Mouse (Mus musculus) kidney, postnatal 0 days (tissue): ENCODE data around the gene Clstn1. TPM values are rescaled to one million over a fixed set of nuclear protein-coding genes. Genes with fewer than 3 reads are reported as not detected.

ENCODE experiments used
- ATAC-seq: fragments of 200-750 bp; cut with Nextera tagmentation; replicated peaks from 2 replicates; pipeline ENCODE4 v1.8.0; 2017; ENCODE audit warnings: low read depth, moderate number of reproducible peaks, moderate TSS enrichment, moderate library complexity; ENCODE audit not compliant: low FRiP score
- DNase-seq: peaks from one replicate; pipeline ENCODE4 v3.0.0-alpha.2; 2016; ENCODE audit warnings: low spot score
- H3K27ac ChIP-seq: fragments of 300-500 bp; sonication (generic); 2 replicates; pipeline ENCODE4 v1.5.1; 2014; ENCODE audit warnings: mild to moderate bottlenecking
- H3K27me3 ChIP-seq: fragments of 300-500 bp; sonication (generic); 2 replicates; pipeline ENCODE4 v1.6.1; 2014; ENCODE audit warnings: low read length, mixed read lengths; ENCODE audit not compliant: insufficient read depth
- H3K36me3 ChIP-seq: fragments of 300-500 bp; sonication (generic); 2 replicates; pipeline ENCODE4 v1.6.1; 2014; ENCODE audit warnings: low read length, mixed read lengths; ENCODE audit not compliant: insufficient read depth
- H3K4me1 ChIP-seq: fragments of 300-500 bp; sonication (generic); replicated peaks from 2 replicates; pipeline ENCODE4 v1.6.1; 2014; ENCODE audit warnings: antibody characterized with exemption, low read length, mixed read lengths; ENCODE audit not compliant: insufficient read depth
- H3K4me2 ChIP-seq: fragments of 300-500 bp; sonication (generic); 2 replicates; pipeline ENCODE4 v1.6.1; 2014; ENCODE audit warnings: mild to moderate bottlenecking, low read length, moderate library complexity, mixed read lengths
- H3K4me3 ChIP-seq: fragments of 300-500 bp; sonication (generic); replicated peaks from 2 replicates; pipeline ENCODE4 v1.5.1; 2014; ENCODE audit warnings: low read depth, low read length
- H3K9ac ChIP-seq: fragments of 300-500 bp; sonication (generic); 2 replicates; pipeline ENCODE4 v1.6.1; 2014; ENCODE audit warnings: low read depth, low read length
- H3K9me3 ChIP-seq: fragments of 300-500 bp; sonication (generic); replicated peaks from 2 replicates; pipeline ENCODE4 v1.6.1; 2016; ENCODE audit warnings: low read length, inconsistent platforms, mixed read lengths
- CTCF ChIP-seq: IDR thresholded peaks from 2 replicates; pipeline ENCODE4 v1.5.1; 2016; ENCODE audit warnings: antibody characterized with exemption, low read depth, mild to moderate bottlenecking, moderate library complexity
- WGBS: fragments of 180-500 bp; shearing (Covaris S2); extraction: QIAGEN DNeasy Blood & Tissue Kit; methylation state at CpG from one replicate; pipeline ENCODE4 v1.1.7; 2014; 5-methylcytosine and 5-hydroxymethylcytosine counted together
- polyA plus RNA-seq: library from polyadenylated mRNA; unstranded; fragments of >200 nt; fragmentation: Nextera tagmentation; extraction: Ambion mirVana; gene quantifications from 2 replicates; pipeline ENCODE4 v1.2.1, GENCODE M21; 2015

Clstn1 gene
- polyA plus RNA-seq, 1 experiment from 2014 or later: 43.9 TPM

DNA sequence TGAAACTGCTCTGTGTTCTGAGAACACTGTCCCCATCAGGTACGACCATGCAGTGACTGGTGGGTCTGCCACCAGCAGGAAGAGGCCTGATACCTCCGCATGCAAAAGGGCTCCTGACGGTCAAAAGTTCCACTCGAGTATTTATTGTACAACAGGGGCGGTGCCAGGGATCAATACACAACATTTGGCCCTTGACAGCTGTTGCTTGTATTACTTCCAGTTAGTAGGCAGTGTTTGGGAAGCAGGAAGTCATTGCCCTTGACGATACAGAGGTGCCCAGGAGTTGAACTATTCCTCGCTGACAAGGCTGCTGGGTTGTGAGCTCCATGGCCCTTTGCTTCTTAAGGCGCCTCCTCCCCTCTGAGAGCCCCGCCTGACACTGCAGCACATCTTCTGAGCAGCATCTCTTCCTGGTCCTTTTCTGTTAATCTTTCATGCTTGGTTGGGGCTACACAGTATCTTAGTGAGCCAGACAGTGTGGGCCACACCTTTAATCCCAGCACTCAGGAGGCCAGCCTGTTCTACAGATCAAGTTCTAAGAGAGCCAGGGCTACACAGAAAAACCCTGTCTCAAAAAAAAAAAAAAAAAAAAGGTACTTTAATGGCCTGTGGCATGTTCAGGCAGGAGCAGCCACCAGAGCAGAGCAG lies 39.3 kb upstream of the Clstn1 start:
- no peak overlapping the region for H3K27ac ChIP-seq
- 69% methylated on average over 9 of the region's 9 CpGs for WGBS

DNA sequence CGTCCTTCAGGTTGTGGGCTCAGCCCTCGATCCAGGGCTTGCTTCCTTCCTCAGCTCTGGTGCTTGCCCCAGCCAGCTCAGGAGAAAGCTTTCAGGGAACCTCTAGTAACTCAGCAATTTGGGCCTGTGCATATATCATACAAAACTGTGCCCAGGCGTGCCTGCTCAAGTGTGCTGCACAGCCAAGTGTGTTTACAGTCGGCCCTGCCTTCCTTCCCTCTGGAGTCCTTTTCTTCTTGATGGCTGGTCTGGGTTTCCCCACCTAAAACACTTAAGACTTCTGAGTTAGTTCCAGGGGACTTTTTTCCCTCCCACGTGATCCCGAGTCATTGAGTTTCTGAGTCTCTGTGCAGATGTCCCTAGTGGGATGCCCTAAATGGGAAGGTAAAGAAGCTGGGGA lies 38.7 kb upstream of the Clstn1 start:
- Histone ChIP-seq H3K4me1 (no peaks in the 10 kb centered on the region), H3K4me2 (no peak overlapping the region), H3K27me3 (no peaks in the 10 kb centered on the region), H3K9ac (no peak overlapping the region), H3K27ac (no peak overlapping the region), H3K9me3 (no peaks in the 10 kb centered on the region), H3K36me3 (0 out of 2 replicates have a peak, but pooled peaks cover 8% of the 10 kb centered on the region), H3K4me3 (no peak overlapping the region)
- ATAC-seq (no peak), DNase-seq (no peak)
- 80% methylated on average over 6 of the region's 6 CpGs for WGBS
- TF ChIP-seq CTCF: no peak

More for the DNA sequence above, 39.3 kb upstream of the Clstn1 start:
- H3K36me3 ChIP-seq: 0 out of 2 replicates have a peak, but pooled peaks cover 8% of the 10 kb centered on the region
- no peaks in the 10 kb centered on the region for H3K9me3 ChIP-seq
- no peak for TF ChIP-seq CTCF
- H3K27me3 ChIP-seq: no peaks in the 10 kb centered on the region
- no peak overlapping the region for H3K9ac ChIP-seq
- no peaks in the 10 kb centered on the region for H3K4me1 ChIP-seq
- H3K4me3 ChIP-seq: no peak overlapping the region
- ATAC-seq (no peak), DNase-seq (no peak)
- H3K4me2 ChIP-seq: no peak overlapping the region

DNA sequence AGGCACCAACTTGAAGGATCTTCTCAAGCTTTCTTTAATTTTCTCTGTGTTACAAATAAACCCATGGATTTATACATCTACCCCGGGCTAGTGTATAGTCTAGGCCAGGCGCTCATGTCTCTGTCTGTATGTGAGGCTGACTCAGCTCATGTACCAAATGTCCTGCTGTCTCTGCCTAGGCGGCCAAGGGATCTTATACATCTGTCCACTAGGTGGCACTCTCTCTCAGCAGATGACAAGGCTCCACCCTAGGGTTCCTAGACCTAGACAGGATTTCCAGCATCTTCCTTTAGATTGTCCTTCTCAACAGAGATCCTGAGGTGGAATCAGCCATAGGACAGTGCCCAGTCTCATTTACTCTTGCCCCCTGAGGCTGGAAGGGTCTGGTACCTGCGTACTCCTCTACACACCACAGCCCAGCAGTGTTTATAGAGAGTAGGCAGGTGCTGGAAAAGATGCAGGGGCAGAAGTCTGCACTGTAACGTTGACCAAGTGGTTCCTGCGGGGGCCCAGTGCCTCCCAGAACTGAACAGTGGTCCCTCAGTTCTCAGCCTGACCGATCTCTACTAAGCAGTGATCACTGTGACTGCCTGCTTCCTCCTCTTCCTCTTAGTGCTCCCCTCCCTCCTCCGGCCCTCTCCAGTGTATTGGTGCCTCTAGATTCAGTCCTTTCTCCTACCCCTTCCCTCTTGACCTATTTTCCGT lies 36.9 kb upstream of the Clstn1 start:
- ATAC-seq (0 out of 2 replicates have a peak, but pooled peaks have one; percentile 40), DNase-seq (peak; percentile 94)
- Histone ChIP-seq H3K9ac (no peak overlapping the region), H3K9me3 (no peaks in the 10 kb centered on the region), H3K4me3 (no peak overlapping the region), H3K4me1 (no peaks in the 10 kb centered on the region), H3K27ac (no peak overlapping the region), H3K36me3 (0 out of 2 replicates have a peak, but pooled peaks cover 8% of the 10 kb centered on the region), H3K27me3 (no peaks in the 10 kb centered on the region), H3K4me2 (no peak overlapping the region)
- 64% methylated on average over 9 of the region's 9 CpGs for WGBS
- peak; percentile 97 for TF ChIP-seq CTCF

DNA sequence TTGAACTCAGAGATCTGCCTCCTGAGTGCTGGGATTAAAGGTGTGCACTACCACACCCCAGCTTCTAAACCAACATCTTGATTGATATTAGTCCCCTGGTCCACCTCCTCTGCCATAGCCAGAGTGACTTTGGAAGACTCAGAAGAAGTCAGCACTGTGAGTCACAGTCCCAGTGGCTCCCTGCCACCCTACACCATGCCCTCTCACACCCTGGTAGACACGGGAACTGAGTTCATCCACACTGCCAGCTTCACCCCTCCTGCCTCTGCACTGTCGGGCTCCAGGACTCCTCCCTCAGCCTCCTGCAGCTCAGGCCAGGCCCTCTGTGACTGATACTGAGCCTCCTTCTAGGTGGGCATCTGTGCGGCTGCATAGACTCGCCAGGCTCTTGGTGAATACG lies 35.4 kb upstream of the Clstn1 start:
- WGBS: 72% methylated on average over 5 of the region's 5 CpGs
- no peaks in the 10 kb centered on the region for H3K27me3 ChIP-seq
- no peak overlapping the region for H3K4me3 ChIP-seq
- ATAC-seq (no peak), DNase-seq (no peak)
- H3K36me3 ChIP-seq: peaks cover 16% of the 10 kb centered on the region; the same call in 1 of the 2 replicates
- no peak for TF ChIP-seq CTCF
- H3K4me1 ChIP-seq: no peaks in the 10 kb centered on the region
- no peak overlapping the region for H3K4me2 ChIP-seq
- H3K9me3 ChIP-seq: no peaks in the 10 kb centered on the region
- no peak overlapping the region for H3K9ac ChIP-seq
- no peak overlapping the region for H3K27ac ChIP-seq

DNA sequence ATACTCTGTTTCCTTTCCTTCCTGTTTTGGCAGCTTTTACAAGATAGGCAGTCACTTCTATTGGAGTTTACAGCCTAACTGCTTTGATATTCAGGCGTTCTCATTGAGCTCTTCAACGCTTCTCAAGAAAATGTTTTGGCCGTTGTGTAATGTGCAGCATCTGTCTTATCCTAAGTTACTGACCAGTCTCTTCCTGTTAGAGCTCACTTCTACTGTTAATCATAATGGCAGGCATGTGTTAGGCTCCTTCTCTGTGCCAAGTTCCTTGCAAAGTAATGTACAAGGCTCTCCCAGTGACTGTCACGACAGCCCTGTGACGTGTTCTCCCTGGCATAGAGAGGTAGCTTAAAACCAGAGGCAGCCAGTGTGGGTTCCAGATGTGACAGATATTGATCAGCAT lies 34.6 kb upstream of the Clstn1 start:
- H3K36me3 ChIP-seq: peaks cover 16% of the 10 kb centered on the region; the same call in 1 of the 2 replicates
- no peak overlapping the region for H3K9ac ChIP-seq
- DNase-seq: peak; percentile 55
- no peak for ATAC-seq
- no peak overlapping the region for H3K4me2 ChIP-seq
- no peak for TF ChIP-seq CTCF
- 64% methylated on average over 5 of the region's 5 CpGs for WGBS
- H3K27me3 ChIP-seq: no peaks in the 10 kb centered on the region
- H3K4me3 ChIP-seq: no peak overlapping the region
- no peak overlapping the region for H3K27ac ChIP-seq
- H3K9me3 ChIP-seq: no peaks in the 10 kb centered on the region
- H3K4me1 ChIP-seq: no peaks in the 10 kb centered on the region

DNA sequence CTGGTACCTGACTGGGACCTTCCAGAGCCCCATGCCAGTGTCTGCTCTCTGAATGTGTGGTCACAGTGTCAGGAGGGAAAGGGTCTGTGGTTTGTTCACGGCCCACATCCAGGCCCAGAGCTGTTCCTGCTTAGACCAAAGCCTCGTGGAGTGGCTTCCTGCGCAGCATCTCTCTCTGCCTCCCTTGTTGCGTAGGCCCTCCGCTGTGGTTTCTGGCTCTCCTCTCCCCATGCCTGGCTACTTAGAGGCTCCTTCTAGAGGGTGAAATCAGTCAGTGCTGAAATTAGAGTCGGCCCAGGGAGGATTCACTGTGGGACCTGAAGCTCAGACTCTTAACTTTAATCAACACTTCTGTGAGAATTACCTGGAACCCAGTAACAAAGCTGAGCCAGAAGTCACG lies 32.4 kb upstream of the Clstn1 start:
- ATAC-seq (no peak), DNase-seq (no peak)
- H3K36me3 ChIP-seq: peaks cover 13% of the 10 kb centered on the region; the same call in 1 of the 2 replicates
- no peaks in the 10 kb centered on the region for H3K9me3 ChIP-seq
- H3K4me1 ChIP-seq: no peaks in the 10 kb centered on the region
- no peaks in the 10 kb centered on the region for H3K27me3 ChIP-seq
- no peak overlapping the region for H3K27ac ChIP-seq
- no peak overlapping the region for H3K4me2 ChIP-seq
- no peak overlapping the region for H3K9ac ChIP-seq
- H3K4me3 ChIP-seq: no peak overlapping the region
- no peak for TF ChIP-seq CTCF
- 68% methylated on average over 7 of the region's 7 CpGs for WGBS
